Mouse (Mus musculus) MEL (cell line): ENCODE data around the gene Rgs8. TPM values are rescaled to one million over a fixed set of nuclear protein-coding genes. Genes with fewer than 3 reads are reported as not detected.

Source experiments
- DNase-seq: peaks from one replicate; pipeline ENCODE4 v3.0.0; 2011; ENCODE audit warnings: low read depth, low spot score
- H3K27ac ChIP-seq: 2 replicates; pipeline ENCODE4 v1.5.1; 2012; ENCODE audit warnings: low read depth, mild to moderate bottlenecking, control low read depth, low read length, moderate library complexity; ENCODE audit not compliant: control insufficient read depth
- H3K27me3 ChIP-seq, 2 experiments: fragments of 150-350 bp in 1 of 2; sonication (generic) in 1 of 2; 2 replicates each; pipeline ENCODE4 v1.6.1; 2012; ENCODE audit warnings: low read length in 2 of 2, mild to moderate bottlenecking in 2 of 2, improper control_type of control experiment in 1 of 2, moderate library complexity in 1 of 2; ENCODE audit not compliant: insufficient read depth in 2 of 2, control insufficient read depth in 1 of 2
- H3K36me3 ChIP-seq, 2 experiments: 2 replicates each; pipeline ENCODE4 v1.6.1; 2012 to 2014; ENCODE audit warnings: low read length in 2 of 2, improper control_type of control experiment in 1 of 2, inconsistent platforms in 1 of 2, mild to moderate bottlenecking in 1 of 2; ENCODE audit not compliant: insufficient read depth in 2 of 2, control insufficient read depth in 1 of 2
- H3K4me1 ChIP-seq, 2 experiments: fragments of 150-350 bp in 1 of 2; sonication (generic) in 1 of 2; 2 replicates each; pipeline ENCODE4 v1.6.1; 2012; ENCODE audit warnings: low read length in 2 of 2, improper control_type of control experiment in 1 of 2, mild to moderate bottlenecking in 1 of 2; ENCODE audit not compliant: insufficient read depth in 2 of 2, control insufficient read depth in 1 of 2
- H3K4me3 ChIP-seq, 2 experiments: fragments of 150-350 bp in 1 of 2; sonication (generic) in 1 of 2; 2 replicates each; pipeline ENCODE4 v1.5.1; 2012; ENCODE audit warnings: low read depth in 2 of 2, low read length in 2 of 2, mild to moderate bottlenecking in 2 of 2, moderate library complexity in 2 of 2, control low read depth in 1 of 2, improper control_type of control experiment in 1 of 2; ENCODE audit not compliant: control insufficient read depth in 1 of 2, insufficient read depth in 1 of 2
- H3K79me2 ChIP-seq: 2 replicates; pipeline ENCODE4 v1.6.1; 2012; ENCODE audit warnings: mild to moderate bottlenecking, low read length, moderate library complexity; ENCODE audit not compliant: control insufficient read depth, poor library complexity, insufficient read depth
- H3K9ac ChIP-seq: 2 replicates; pipeline ENCODE4 v1.6.1; 2012; ENCODE audit warnings: low read depth, mild to moderate bottlenecking, control low read depth, low read length, moderate library complexity; ENCODE audit not compliant: control insufficient read depth, poor library complexity, severe bottlenecking
- H3K9me3 ChIP-seq: fragments of 150-350 bp; sonication (generic); replicated peaks from 2 replicates; pipeline ENCODE4 v1.6.1; 2012; ENCODE audit warnings: mild to moderate bottlenecking, low read length, improper control_type of control experiment, moderate library complexity; ENCODE audit not compliant: insufficient read depth
- BHLHE40 ChIP-seq: IDR thresholded peaks from 2 replicates; pipeline ENCODE4 v1.6.1; 2012; ENCODE audit warnings: low read depth, mild to moderate bottlenecking, inconsistent platforms, low read length, improper control_type of control experiment, borderline replicate concordance
- JUND ChIP-seq: IDR thresholded peaks from 2 replicates; pipeline ENCODE4 v1.6.1; 2011; ENCODE audit warnings: low read depth, mild to moderate bottlenecking, improper control_type of control experiment, low read length
- KAT2A ChIP-seq: conservative IDR thresholded peaks from 2 replicates; pipeline ENCODE4 v1.6.1; 2012; ENCODE audit warnings: low read depth, low read length, improper control_type of control experiment, inconsistent platforms
- MEF2A ChIP-seq: IDR thresholded peaks from 2 replicates; pipeline ENCODE4 v1.6.1; 2014; ENCODE audit warnings: low read depth, mild to moderate bottlenecking, inconsistent platforms, low read length, improper control_type of control experiment; ENCODE audit not compliant: poor library complexity, insufficient replicate concordance, severe bottlenecking; ENCODE audit errors: extremely low read depth
- MYB ChIP-seq: IDR thresholded peaks from 2 replicates; pipeline ENCODE4 v1.6.1; 2011; ENCODE audit warnings: mild to moderate bottlenecking, low read depth, low read length, improper control_type of control experiment
- MYC ChIP-seq: IDR thresholded peaks from 2 replicates; pipeline ENCODE4 v1.6.1; 2011; ENCODE audit warnings: low read depth, mild to moderate bottlenecking, low read length, improper control_type of control experiment, moderate library complexity
- NELFE ChIP-seq: IDR thresholded peaks from 2 replicates; pipeline ENCODE4 v1.6.1; 2011; ENCODE audit warnings: low read depth, low read length, improper control_type of control experiment
- NRF1 ChIP-seq: IDR thresholded peaks from 2 replicates; pipeline ENCODE4 v1.6.1; 2014; ENCODE audit warnings: low read depth, mild to moderate bottlenecking, inconsistent platforms, low read length, improper control_type of control experiment, moderate library complexity; ENCODE audit not compliant: poor library complexity, insufficient read depth, severe bottlenecking
- POLR2A ChIP-seq, 2 experiments: IDR thresholded peaks; 2 replicates each; pipeline ENCODE4 v1.6.1; 2011 to 2012; ENCODE audit warnings: low read length in 2 of 2, mild to moderate bottlenecking in 2 of 2, control low read depth in 1 of 2, improper control_type of control experiment in 1 of 2, low read depth in 1 of 2, moderate library complexity in 1 of 2; ENCODE audit not compliant: control insufficient read depth in 1 of 2, insufficient read depth in 1 of 2, poor library complexity in 1 of 2
- SMC3 ChIP-seq: IDR thresholded peaks from 2 replicates; pipeline ENCODE4 v1.6.1; 2011; ENCODE audit warnings: low read depth, low read length, improper control_type of control experiment
- TCF12 ChIP-seq: IDR thresholded peaks from 2 replicates; pipeline ENCODE4 v1.6.1; 2014; ENCODE audit warnings: low read depth, mild to moderate bottlenecking, inconsistent platforms, low read length, improper control_type of control experiment, moderate library complexity
- polyA plus RNA-seq, 2 experiments: library from polyadenylated mRNA; stranded (reverse) in 1 of 2; unstranded in 1 of 2; fragments of >175 nt in 1 of 2; fragments of >200 nt in 1 of 2; gene quantifications; 2 replicates each; pipeline versions ENCODE4 v1.2.1 to v1.2.4; 2012; ENCODE audit warnings: low replicate concordance in 2 of 2, low read depth in 1 of 2; ENCODE audit not compliant: insufficient read length in 2 of 2, insufficient read depth in 1 of 2, missing spikeins in 1 of 2
- total RNA-seq: library from RNA; depleted of rRNA; stranded (reverse); fragments of 300-350 nt; gene quantifications from 2 replicates; pipeline ENCODE4 v1.2.3, GENCODE M21; 2012

The Rgs8 gene
- total and polyA plus RNA-seq, 3 experiments = not detected

GRCm38 (mm10) chr1:153730671-153731070, 77.8 kb downstream of the Rgs8 start:
- DNase-seq = no peak
- Histone ChIP-seq H3K27ac (no peak overlapping the region), H3K9me3 (no peaks in the 10 kb centered on the region), H3K36me3 (no peaks in the 10 kb centered on the region), H3K79me2 (no peaks in the 10 kb centered on the region), H3K9ac (no peak overlapping the region), H3K4me3 (no peak overlapping the region), H3K27me3 (no peaks in the 10 kb centered on the region), H3K4me1 (no peaks in the 10 kb centered on the region)
- TF ChIP-seq JUND = no peak

- no peaks in the 10 kb centered on the region for H3K36me3 ChIP-seq
- no peaks in the 10 kb centered on the region for H3K4me1 ChIP-seq
- DNase-seq = no peak
- no peak overlapping the region for H3K27ac ChIP-seq
- H3K79me2 ChIP-seq = no peaks in the 10 kb centered on the region
- TF ChIP-seq MYC (no peak), KAT2A (no peak), POLR2A (IDR thresholded peaks at IDR 0.05; ENCODE audit: control insufficient read depth in 1 of 2, insufficient read depth in 1 of 2, low read depth in 1 of 2, low read length in 2 of 2, poor library complexity in 1 of 2) (no peak), MYB (no peak), MEF2A (no peak), SMC3 (no peak), NELFE (no peak)
- TF ChIP-seq, all 39 proteins: peak for 0
- H3K9ac ChIP-seq = no peak overlapping the region
- H3K9me3 ChIP-seq = no peaks in the 10 kb centered on the region
- H3K27me3 ChIP-seq = no peaks in the 10 kb centered on the region
- H3K4me3 ChIP-seq = no peak overlapping the region
Measured at GRCm38 (mm10) chr1:153733181-153733580, 80.4 kb downstream of the Rgs8 start.

- no peak overlapping the region for H3K9ac ChIP-seq
- no peak overlapping the region for H3K4me3 ChIP-seq
- no peaks in the 10 kb centered on the region for H3K9me3 ChIP-seq
- no peaks in the 10 kb centered on the region for H3K4me1 ChIP-seq
- no peaks in the 10 kb centered on the region for H3K79me2 ChIP-seq
- H3K27me3 ChIP-seq = no peaks in the 10 kb centered on the region
- DNase-seq = no peak
- TF ChIP-seq BHLHE40 (no peak), NRF1 (no peak), KAT2A (no peak), TCF12 (no peak)
- H3K27ac ChIP-seq = no peak overlapping the region
- H3K36me3 ChIP-seq = no peaks in the 10 kb centered on the region
Measured at GRCm38 (mm10) chr1:153734866-153735265, 82.0 kb downstream of the Rgs8 start.
